Mouse (Mus musculus) heart, adult 8-10 months (tissue): ENCODE data around the gene Olfr71. TPM values are rescaled to one million over a fixed set of nuclear protein-coding genes. Genes with fewer than 3 reads are reported as not detected.

Experiments used
- DNase-seq: peaks from one replicate; pipeline ENCODE4 v3.0.0; 2022; ENCODE audit warnings: low spot score
- total RNA-seq, 4 experiments: library from RNA; stranded (reverse); gene quantifications; 2 replicates each; pipeline ENCODE4 v1.2.4; 2022

The Olfr71 gene
- total RNA-seq, 4 experiments from 2014 or later, result not detected

- DNase-seq, result no peak
Observed at GRCm38 (mm10) chr4:43713652-43714219, 3.7 kb upstream of the Olfr71 start.

- peak; percentile 80 for DNase-seq
Observed at GRCm38 (mm10) chr4:43711821-43712220, 1.8 kb upstream of the Olfr71 start.

- no peak for DNase-seq
Observed at GRCm38 (mm10) chr4:43705991-43706390, 4.1 kb downstream of the Olfr71 start.

GRCm38 (mm10) chr4:43703851-43704250, 6.2 kb downstream of the Olfr71 start:
- peak; percentile 11 for DNase-seq

GRCm38 (mm10) chr4:43703439-43703838, 6.6 kb downstream of the Olfr71 start:
- DNase-seq, result no peak

GRCm38 (mm10) chr4:43700707-43701106, 9.3 kb downstream of the Olfr71 start, which contains the start of gene Olfr70:
Gene Olfr70 (minus strand): TSS chr4:43700807.
- DNase-seq, result no peak

- no peak for DNase-seq
Observed at GRCm38 (mm10) chr4:43696561-43696960, 13.5 kb downstream of the Olfr71 start.

- peak; percentile 32 for DNase-seq
Observed at GRCm38 (mm10) chr4:43695249-43695671, 14.8 kb downstream of the Olfr71 start.

- DNase-seq, result no peak
Observed at GRCm38 (mm10) chr4:43694439-43695248, 15.4 kb downstream of the Olfr71 start.

- DNase-seq, result peak; percentile 19
Observed at GRCm38 (mm10) chr4:43693806-43694241, 16.2 kb downstream of the Olfr71 start.

- DNase-seq, result no peak
Observed at GRCm38 (mm10) chr4:43691026-43691425, 19.0 kb downstream of the Olfr71 start.

GRCm38 (mm10) chr4:43690021-43690420, 20.0 kb downstream of the Olfr71 start:
- no peak for DNase-seq

GRCm38 (mm10) chr4:43679416-43680043, 30.5 kb downstream of the Olfr71 start:
- DNase-seq, result no peak

- no peak for DNase-seq
Observed at GRCm38 (mm10) chr4:43678541-43678940, 31.5 kb downstream of the Olfr71 start.

- no peak for DNase-seq
Observed at GRCm38 (mm10) chr4:43675608-43676007, 34.4 kb downstream of the Olfr71 start.

GRCm38 (mm10) chr4:43674974-43675373, 35.1 kb downstream of the Olfr71 start:
- DNase-seq, result no peak

GRCm38 (mm10) chr4:43673703-43674102, 36.4 kb downstream of the Olfr71 start:
- no peak for DNase-seq

- peak; percentile 89 for DNase-seq
Observed at GRCm38 (mm10) chr4:43672070-43672469, 38.0 kb downstream of the Olfr71 start.

GRCm38 (mm10) chr4:43669428-43669794, 40.6 kb downstream of the Olfr71 start:
- peak; percentile 64 for DNase-seq

GRCm38 (mm10) chr4:43668782-43669427, 41.1 kb downstream of the Olfr71 start, which contains the start of the genes Tmem8b and Fam221b:
Gene Tmem8b (plus strand): TSS chr4:43668971.
Gene Fam221b (minus strand): TSS chr4:43669145.
- DNase-seq, result peak; percentile 86

GRCm38 (mm10) chr4:43666412-43666811, 43.6 kb downstream of the Olfr71 start:
- DNase-seq, result no peak

- DNase-seq, result no peak
Observed at GRCm38 (mm10) chr4:43657146-43657545, 52.9 kb downstream of the Olfr71 start.
